Mouse (Mus musculus): ENCODE results near the gene Arhgap8.
"Not testable (repeated sequence)": the region's sequence is repeated elsewhere in the genome, so short reads cannot be mapped to it uniquely, and the experiment has no call there.

Gene Arhgap8

GRCm38 (mm10) chr15:84736346-84736993 lies 16.6 kb downstream of the Arhgap8 start:
- DNase-seq (ENCODE audit: low spot score): no peak

- DNase-seq (ENCODE audit: low spot score): no peak
Observed at GRCm38 (mm10) chr15:84736994-84737346, 17.1 kb downstream of the Arhgap8 start.

- no peak for DNase-seq (ENCODE audit: low spot score)
Observed at GRCm38 (mm10) chr15:84738246-84738645, 18.4 kb downstream of the Arhgap8 start.

GRCm38 (mm10) chr15:84741573-84741972 lies 21.7 kb downstream of the Arhgap8 start:
- DNase-seq (ENCODE audit: low spot score): no peak

- DNase-seq (ENCODE audit: low spot score): no peak
Observed at GRCm38 (mm10) chr15:84743347-84743746, 23.5 kb downstream of the Arhgap8 start.

- no peak for DNase-seq (ENCODE audit: low spot score)
Observed at GRCm38 (mm10) chr15:84744308-84744707, 24.5 kb downstream of the Arhgap8 start.

GRCm38 (mm10) chr15:84745831-84746230 lies 26.0 kb downstream of the Arhgap8 start:
- no peak for DNase-seq (ENCODE audit: low spot score)

- peak; percentile 59 for DNase-seq (ENCODE audit: low spot score)
Observed at GRCm38 (mm10) chr15:84754987-84755386, 35.1 kb downstream of the Arhgap8 start.

- DNase-seq (ENCODE audit: low spot score): no peak
Observed at GRCm38 (mm10) chr15:84756426-84756825, 36.6 kb downstream of the Arhgap8 start.

- DNase-seq (ENCODE audit: low spot score): no peak
Observed at GRCm38 (mm10) chr15:84758493-84758892, 38.6 kb downstream of the Arhgap8 start.

GRCm38 (mm10) chr15:84762712-84763422 lies 43.0 kb downstream of the Arhgap8 start:
- no peak for DNase-seq (ENCODE audit: low spot score)

GRCm38 (mm10) chr15:84763423-84763812 lies 43.6 kb downstream of the Arhgap8 start:
- DNase-seq (ENCODE audit: low spot score): no peak

GRCm38 (mm10) chr15:84766621-84767020 lies 46.8 kb downstream of the Arhgap8 start:
- no peak for DNase-seq (ENCODE audit: low spot score)

GRCm38 (mm10) chr15:84768531-84768930 lies 48.7 kb downstream of the Arhgap8 start:
- not testable (repeated sequence) for DNase-seq (ENCODE audit: low spot score)

- DNase-seq (ENCODE audit: low spot score): no peak
Observed at GRCm38 (mm10) chr15:84769641-84770341, 49.9 kb downstream of the Arhgap8 start.

GRCm38 (mm10) chr15:84772191-84773111 lies 52.6 kb downstream of the Arhgap8 start:
- no peak for DNase-seq (ENCODE audit: low spot score)

- DNase-seq (ENCODE audit: low spot score): no peak
Observed at GRCm38 (mm10) chr15:84775421-84776174, 55.7 kb downstream of the Arhgap8 start.

GRCm38 (mm10) chr15:84778587-84778986 lies 58.7 kb downstream of the Arhgap8 start:
- no peak for DNase-seq (ENCODE audit: low spot score)

GRCm38 (mm10) chr15:84784812-84785211 lies 65.0 kb downstream of the Arhgap8 start:
- no peak for DNase-seq (ENCODE audit: low spot score)

- DNase-seq (ENCODE audit: low spot score): no peak
Observed at GRCm38 (mm10) chr15:84787161-84787560, 67.3 kb downstream of the Arhgap8 start.

- no peak for DNase-seq (ENCODE audit: low spot score)
Observed at GRCm38 (mm10) chr15:84793649-84794048, 73.8 kb downstream of the Arhgap8 start.
